Mouse (Mus musculus): Measurements from ENCODE around the gene Ajm1. TPM values are rescaled to one million over a fixed set of nuclear protein-coding genes. Genes with fewer than 3 reads are reported as not detected.

The Ajm1 gene
- polyA plus RNA-seq, 2 experiments = 0.19 to 2.5 TPM

DNA sequence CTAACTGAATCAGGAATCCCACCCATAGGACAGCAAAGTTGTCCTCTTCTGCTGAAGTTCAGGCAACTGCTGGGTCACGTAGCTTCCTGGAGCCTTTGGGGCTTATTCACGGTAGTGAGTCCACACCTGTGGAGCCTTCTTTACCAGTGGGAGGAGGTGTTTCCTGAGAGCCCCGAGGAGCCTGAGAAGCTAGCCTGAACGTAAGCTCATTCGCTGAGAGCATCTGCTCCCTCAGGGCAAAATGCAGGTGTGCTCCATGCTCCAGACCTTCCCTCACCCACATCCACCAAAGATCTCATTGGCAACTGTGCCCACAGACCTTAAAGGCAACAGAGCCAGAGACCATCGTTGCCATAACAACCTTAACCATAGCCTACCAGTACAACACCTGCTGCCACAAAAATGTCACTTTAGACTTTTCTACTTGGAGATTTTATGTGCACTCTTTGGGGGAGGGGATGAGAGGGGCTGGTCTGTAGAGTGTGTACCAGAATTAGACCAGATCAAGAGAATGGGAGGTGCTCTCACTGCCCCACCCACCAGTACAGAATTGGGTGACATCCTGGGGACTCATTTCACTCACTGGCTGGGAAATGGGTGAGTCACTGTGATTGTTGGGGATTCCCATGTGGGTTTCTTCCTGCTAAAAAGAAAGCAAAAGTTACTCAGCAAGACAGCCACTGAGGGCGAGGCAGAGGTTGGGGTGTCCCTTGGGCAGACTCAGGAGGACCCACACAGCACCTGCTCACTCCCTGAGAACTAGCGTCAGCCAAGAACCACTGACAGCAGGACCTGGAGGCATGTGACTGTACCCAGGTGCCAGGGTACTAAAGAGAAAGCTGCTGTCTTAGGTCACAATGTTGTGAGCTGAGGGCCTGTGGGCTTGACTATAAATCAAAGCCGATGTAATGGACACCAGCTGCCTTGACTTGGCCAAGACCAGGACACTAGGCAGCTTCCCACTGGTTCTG, 32.3 kb downstream of the Ajm1 start:
- no peak for ATAC-seq (ENCODE audit: low FRiP score, low read depth)
- Histone ChIP-seq H3K4me3 (replicated peaks; ENCODE audit: low read length) (no peak overlapping the region), H3K27me3 (ENCODE audit: control insufficient read depth, insufficient read depth, low read length) (no peaks in the 10 kb centered on the region), H3K27ac (replicated peaks; ENCODE audit: low read depth, low read length) (no peak overlapping the region), H3K4me1 (ENCODE audit: control insufficient read depth, insufficient read depth, low read length) (peaks cover 2% of the 10 kb centered on the region; the same call in 1 of the 2 replicates), H3K4me2 (replicated peaks; ENCODE audit: low read depth, low read length, severe bottlenecking) (no peak overlapping the region), H3K9ac (ENCODE audit: low read depth, low read length, severe bottlenecking) (no peak overlapping the region), H3K9me3 (ENCODE audit: control insufficient read depth, low read length) (no peaks in the 10 kb centered on the region), H3K36me3 (ENCODE audit: control insufficient read depth, insufficient read depth, low read length) (no peaks in the 10 kb centered on the region; the same call in 1 of the 2 replicates)
- DNase-seq (ENCODE audit: low spot score) = no peak
- WGBS = 65% methylated on average over 9 of the region's 9 CpGs
- no peak for TF ChIP-seq POLR2A (IDR thresholded peaks at IDR 0.05; ENCODE audit: borderline replicate concordance, extremely low read depth, insufficient read depth, insufficient read length)

DNA sequence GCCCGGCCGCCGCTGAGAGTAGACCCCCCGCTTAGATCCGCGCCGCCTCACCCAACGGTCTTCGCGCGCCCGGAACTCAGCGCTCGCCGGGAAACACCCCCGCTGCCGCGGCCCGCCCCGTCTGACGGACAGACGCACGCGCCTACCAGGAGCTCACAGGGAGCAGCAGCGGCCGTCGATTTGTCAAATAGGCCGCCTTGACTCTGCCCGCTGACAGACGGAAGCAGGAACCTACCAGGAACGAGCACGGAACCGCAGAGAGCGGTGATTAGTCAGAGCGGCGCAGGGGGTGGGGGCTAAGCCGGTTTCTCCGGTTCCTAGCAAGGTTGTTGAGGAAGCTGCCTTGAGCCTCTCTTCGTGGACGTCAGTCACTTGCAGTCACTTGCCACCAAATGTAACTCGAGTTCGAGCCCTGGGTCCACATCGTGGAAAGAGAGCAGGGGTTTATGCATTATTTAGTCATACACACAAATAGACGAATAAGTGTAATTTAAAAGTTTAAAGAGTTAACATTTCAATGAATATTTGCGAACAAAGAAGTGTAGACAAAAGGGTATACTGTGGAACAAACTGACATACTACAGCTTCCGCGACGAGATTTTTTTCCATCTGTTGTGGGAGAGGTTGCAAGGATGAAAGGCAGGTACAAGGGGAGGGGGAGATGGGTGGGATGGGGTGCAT, 34.6 kb downstream of the Ajm1 start, which contains the start of gene Traf2:
TSS of gene Traf2 (minus strand) at position 130 of the 681 bp plus-strand sequence.
- H3K27me3 ChIP-seq (ENCODE audit: control insufficient read depth, insufficient read depth, low read length) = no peaks in the 10 kb centered on the region
- TF ChIP-seq POLR2A (IDR thresholded peaks at IDR 0.05; ENCODE audit: borderline replicate concordance, extremely low read depth, insufficient read depth, insufficient read length) = no peak
- no peaks in the 10 kb centered on the region for H3K9me3 ChIP-seq (ENCODE audit: control insufficient read depth, low read length)
- H3K9ac ChIP-seq (ENCODE audit: low read depth, low read length, severe bottlenecking) = peak within 1 kb of the TSS; percentile 80
- ATAC-seq (ENCODE audit: low FRiP score, low read depth) = peak; percentile 100
- 3% methylated on average over 48 of the region's 48 CpGs for WGBS
- no peaks in the 10 kb centered on the region; the same call in 1 of the 2 replicates for H3K36me3 ChIP-seq (ENCODE audit: control insufficient read depth, insufficient read depth, low read length)
- peak; percentile 99 for DNase-seq (ENCODE audit: low spot score)
- peak within 1 kb of the TSS; percentile 53; the same call in 1 of the 2 replicates for H3K27ac ChIP-seq (replicated peaks; ENCODE audit: low read depth, low read length)
- peaks cover 2% of the 10 kb centered on the region; the same call in 1 of the 2 replicates for H3K4me1 ChIP-seq (ENCODE audit: control insufficient read depth, insufficient read depth, low read length)
- peak within 1 kb of the TSS; percentile 77 for H3K4me2 ChIP-seq (replicated peaks; ENCODE audit: low read depth, low read length, severe bottlenecking)
- H3K4me3 ChIP-seq (replicated peaks; ENCODE audit: low read length) = peak within 1 kb of the TSS; percentile 75

DNA sequence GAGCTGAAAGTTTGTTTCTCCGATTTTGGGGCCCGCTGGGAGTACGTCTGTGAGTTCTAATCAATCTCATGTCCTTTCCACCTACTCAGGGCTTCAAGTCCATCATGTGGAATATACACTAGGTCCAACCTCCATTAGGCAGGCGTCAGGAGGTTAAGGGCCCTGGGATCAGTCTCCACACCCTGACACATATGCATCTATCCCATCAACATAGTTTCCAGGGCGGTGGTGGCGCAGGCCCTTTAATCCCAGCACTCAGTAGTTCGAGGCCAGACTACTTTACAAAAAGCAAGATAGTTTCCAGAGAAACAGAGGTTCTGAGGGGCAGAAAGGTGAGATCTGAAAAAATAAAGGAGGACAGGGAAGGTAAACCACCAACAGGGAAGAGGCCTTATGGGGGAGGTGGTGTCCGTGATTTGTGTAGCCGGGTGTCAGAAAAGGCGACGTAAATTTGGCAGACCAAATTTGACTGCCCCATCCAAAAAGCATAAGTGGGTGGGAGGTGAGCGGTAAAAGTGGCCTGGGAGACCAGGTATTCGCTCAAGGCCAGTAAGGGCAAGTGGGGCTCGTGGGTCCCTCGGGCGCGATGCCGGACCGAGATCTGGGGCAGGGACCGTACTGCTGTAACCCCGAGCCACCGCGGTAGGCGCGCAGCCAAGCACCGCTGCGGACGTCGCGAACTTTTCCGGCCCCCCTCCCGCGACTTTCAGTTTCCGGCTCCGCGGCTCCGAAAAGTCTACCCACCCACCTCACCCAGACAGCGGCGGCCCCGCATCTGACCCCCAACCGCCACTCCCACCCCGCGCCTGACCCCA, 35.4 kb downstream of the Ajm1 start:
- Histone ChIP-seq H3K27ac (replicated peaks; ENCODE audit: low read depth, low read length) (peak overlapping the region; percentile 53; the same call in 1 of the 2 replicates), H3K9ac (ENCODE audit: low read depth, low read length, severe bottlenecking) (peak overlapping the region; percentile 80), H3K9me3 (ENCODE audit: control insufficient read depth, low read length) (no peaks in the 10 kb centered on the region), H3K27me3 (ENCODE audit: control insufficient read depth, insufficient read depth, low read length) (no peaks in the 10 kb centered on the region), H3K36me3 (ENCODE audit: control insufficient read depth, insufficient read depth, low read length) (no peaks in the 10 kb centered on the region; the same call in 1 of the 2 replicates), H3K4me2 (replicated peaks; ENCODE audit: low read depth, low read length, severe bottlenecking) (peak overlapping the region; percentile 77), H3K4me3 (replicated peaks; ENCODE audit: low read length) (peak overlapping the region; percentile 75), H3K4me1 (ENCODE audit: control insufficient read depth, insufficient read depth, low read length) (peaks cover 2% of the 10 kb centered on the region; the same call in 1 of the 2 replicates)
- TF ChIP-seq POLR2A (IDR thresholded peaks at IDR 0.05; ENCODE audit: borderline replicate concordance, extremely low read depth, insufficient read depth, insufficient read length) = no peak
- peak; percentile 30 for DNase-seq (ENCODE audit: low spot score)
- WGBS = 8% methylated on average over 33 of the region's 43 CpGs
- ATAC-seq (ENCODE audit: low FRiP score, low read depth) = peak; percentile 58

DNA sequence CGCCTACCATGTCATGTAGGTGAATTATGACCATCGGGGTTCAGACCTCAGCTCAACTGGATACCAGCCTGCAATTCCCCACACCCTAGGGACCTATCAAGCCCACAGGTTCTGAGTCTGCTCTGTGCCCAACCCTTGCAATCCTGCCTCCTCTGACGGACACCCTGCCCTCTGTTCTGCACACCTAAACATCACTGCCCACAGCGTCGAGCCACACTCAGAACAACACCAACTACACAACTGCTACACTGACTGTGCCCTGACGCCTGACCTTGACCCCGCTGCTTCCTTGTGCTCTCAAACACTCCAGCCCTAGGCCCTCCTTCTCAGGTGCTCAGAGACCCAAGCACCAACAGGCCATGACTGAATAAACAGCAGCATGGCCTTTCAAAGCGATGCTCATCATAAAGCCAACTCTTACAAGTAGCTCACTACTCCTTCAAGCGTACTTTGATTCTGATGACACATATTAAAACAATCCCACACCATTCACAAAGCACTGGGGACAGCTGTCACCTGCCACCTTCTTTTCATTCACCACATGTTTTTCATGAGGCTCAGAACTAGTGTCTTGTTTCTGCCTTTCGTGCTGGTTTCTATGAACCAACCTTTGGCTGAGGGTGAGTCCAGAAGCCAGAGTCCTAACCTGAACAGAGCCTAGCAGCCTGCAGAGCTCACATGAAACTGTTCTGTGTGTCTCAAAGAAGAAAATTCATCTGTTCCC, 39.8 kb downstream of the Ajm1 start:
- Histone ChIP-seq H3K27me3 (ENCODE audit: control insufficient read depth, insufficient read depth, low read length) (no peaks in the 10 kb centered on the region), H3K4me2 (replicated peaks; ENCODE audit: low read depth, low read length, severe bottlenecking) (no peak overlapping the region), H3K9me3 (ENCODE audit: control insufficient read depth, low read length) (no peaks in the 10 kb centered on the region), H3K9ac (ENCODE audit: low read depth, low read length, severe bottlenecking) (no peak overlapping the region), H3K4me3 (replicated peaks; ENCODE audit: low read length) (no peak overlapping the region), H3K4me1 (ENCODE audit: control insufficient read depth, insufficient read depth, low read length) (peaks cover 2% of the 10 kb centered on the region; the same call in 1 of the 2 replicates), H3K27ac (replicated peaks; ENCODE audit: low read depth, low read length) (no peak overlapping the region), H3K36me3 (ENCODE audit: control insufficient read depth, insufficient read depth, low read length) (peaks cover 21% of the 10 kb centered on the region)
- 72% methylated on average over 10 of the region's 10 CpGs for WGBS
- DNase-seq (ENCODE audit: low spot score) = no peak
- TF ChIP-seq POLR2A (IDR thresholded peaks at IDR 0.05; ENCODE audit: borderline replicate concordance, extremely low read depth, insufficient read depth, insufficient read length) = no peak
- no peak for ATAC-seq (ENCODE audit: low FRiP score, low read depth)

All from limb, embryonic 14.5 days (tissue).